Mouse (Mus musculus) liver, embryonic 14.5 days (tissue): ENCODE measurements around the gene Noxred1.

ENCODE experiments used
- CTCF ChIP-seq: IDR thresholded peaks from 2 replicates; pipeline ENCODE4 v1.5.1; 2016; ENCODE audit warnings: antibody characterized with exemption, low read depth, control low read depth
- EP300 ChIP-seq: IDR thresholded peaks from 2 replicates; pipeline ENCODE4 v1.6.1; 2016; ENCODE audit warnings: antibody characterized with exemption, low read depth

DNA sequence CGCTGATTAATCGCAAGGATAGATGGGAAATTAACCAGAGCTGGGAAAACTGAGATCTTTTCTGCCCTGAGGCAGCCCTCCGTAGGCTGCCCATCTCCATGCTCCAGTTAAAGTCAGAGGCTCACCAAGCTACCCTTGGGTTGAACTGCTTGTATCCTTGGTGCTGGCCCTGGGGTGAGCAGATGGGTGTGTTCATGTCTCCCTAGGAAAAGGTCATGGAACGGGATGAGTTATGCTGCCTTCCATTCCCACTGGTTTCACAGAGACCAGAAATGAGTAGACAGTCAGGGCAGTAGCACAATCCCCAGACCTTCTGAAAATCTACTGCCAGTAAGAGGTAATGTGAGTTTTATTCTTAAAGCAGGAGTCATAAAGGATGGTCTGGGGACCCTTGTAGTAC is 60.9 kb downstream of the Noxred1 start:
- TF ChIP-seq CTCF: no peak
- TF ChIP-seq EP300: no peak
